Mouse (Mus musculus) forelimb bud, embryonic 11.5 days (tissue): ENCODE results near the gene Ear1.
"Not testable (repeated sequence)": the region's sequence is repeated elsewhere in the genome, so short reads cannot be mapped to it uniquely, and the experiment has no call there.

Experiments
- DNase-seq: peaks from one replicate; pipeline ENCODE4 v3.0.0-alpha.2; 2012; ENCODE audit warnings: low read depth, low spot score

The Ear1 gene

GRCm38 (mm10) chr14:43875417-43875816 lies at the start of gene Ear1:
Ear1 (minus strand) TSS chr14:43875517.
- DNase-seq, result not testable (repeated sequence)

GRCm38 (mm10) chr14:43924688-43925403 lies 49.5 kb upstream of the Ear1 start, which contains the start of gene Gm8113:
Gm8113 (plus strand) TSS chr14:43925390.
- peak; percentile 35 for DNase-seq

DNA sequence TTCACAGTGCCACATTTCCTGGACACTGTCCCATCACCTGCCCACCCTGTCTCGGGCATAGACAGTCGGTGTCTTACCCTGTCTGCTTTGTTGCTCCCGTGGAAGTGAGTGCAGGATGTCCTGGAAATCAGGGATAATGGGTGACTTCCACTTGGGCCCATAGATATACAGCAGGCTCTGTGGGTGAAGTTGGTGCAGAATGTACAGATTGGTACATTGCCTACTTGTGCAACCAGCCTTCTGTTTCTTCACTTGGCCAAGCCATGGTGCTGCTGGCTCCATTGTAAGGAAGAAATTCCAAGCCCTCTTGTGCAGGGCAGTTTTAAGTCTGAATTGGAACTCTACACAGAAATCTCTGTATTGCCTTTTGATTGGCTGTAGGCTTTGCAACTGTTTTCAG lies 48.1 kb upstream of the Ear1 start, which contains the start of gene Ear10:
Ear10 (minus strand) TSS at position 101 of the 400 bp plus-strand sequence.
- DNase-seq, result not testable (repeated sequence)

DNA sequence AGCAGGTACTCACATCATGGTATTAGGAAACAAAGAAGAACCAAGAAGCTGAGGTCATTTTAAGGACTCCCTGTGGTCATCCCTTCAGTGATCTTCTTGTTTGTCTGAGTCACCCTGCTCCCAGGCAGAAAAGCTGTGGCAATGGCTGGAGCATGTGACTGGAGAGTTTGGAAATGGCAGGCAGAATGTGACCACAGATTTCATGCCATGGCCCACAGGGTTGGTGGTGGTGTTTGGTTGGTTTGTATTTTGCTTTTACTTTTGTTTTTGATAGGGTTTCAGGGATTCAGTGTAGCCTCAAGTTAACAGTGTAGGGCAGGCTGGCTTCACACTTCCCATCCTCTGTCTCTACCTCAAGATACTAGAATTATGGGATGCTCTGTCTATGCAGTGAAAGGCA lies 42.9 kb upstream of the Ear1 start:
- DNase-seq, result not testable (repeated sequence)

GRCm38 (mm10) chr14:43898577-43898976 lies 23.3 kb upstream of the Ear1 start:
- not testable (repeated sequence) for DNase-seq

GRCm38 (mm10) chr14:43895357-43895756 lies 20.0 kb upstream of the Ear1 start:
- DNase-seq, result not testable (repeated sequence)

DNA sequence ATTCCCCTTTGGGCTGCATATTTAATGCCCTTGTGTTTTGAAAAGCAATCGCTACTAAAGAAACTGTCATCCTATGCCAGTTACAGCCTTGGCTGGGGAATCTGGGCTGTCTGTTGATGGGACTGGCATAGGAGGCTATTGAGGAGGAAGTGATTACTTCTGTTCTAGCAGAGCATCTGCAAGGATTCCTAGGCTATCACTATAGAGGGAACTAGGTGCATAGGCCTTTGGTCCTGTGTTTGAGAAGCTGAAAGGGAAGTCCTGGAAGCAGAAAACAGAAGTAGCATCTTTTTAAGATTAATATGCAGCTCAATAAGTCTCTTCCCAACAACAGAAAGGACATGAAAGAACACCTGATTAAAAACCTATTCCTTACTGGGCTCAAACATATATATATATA lies 16.0 kb upstream of the Ear1 start:
- not testable (repeated sequence) for DNase-seq

- DNase-seq, result not testable (repeated sequence)
These were observed 10.9 kb upstream of the Ear1 start for GRCm38 (mm10) chr14:43886235-43886634.

DNA sequence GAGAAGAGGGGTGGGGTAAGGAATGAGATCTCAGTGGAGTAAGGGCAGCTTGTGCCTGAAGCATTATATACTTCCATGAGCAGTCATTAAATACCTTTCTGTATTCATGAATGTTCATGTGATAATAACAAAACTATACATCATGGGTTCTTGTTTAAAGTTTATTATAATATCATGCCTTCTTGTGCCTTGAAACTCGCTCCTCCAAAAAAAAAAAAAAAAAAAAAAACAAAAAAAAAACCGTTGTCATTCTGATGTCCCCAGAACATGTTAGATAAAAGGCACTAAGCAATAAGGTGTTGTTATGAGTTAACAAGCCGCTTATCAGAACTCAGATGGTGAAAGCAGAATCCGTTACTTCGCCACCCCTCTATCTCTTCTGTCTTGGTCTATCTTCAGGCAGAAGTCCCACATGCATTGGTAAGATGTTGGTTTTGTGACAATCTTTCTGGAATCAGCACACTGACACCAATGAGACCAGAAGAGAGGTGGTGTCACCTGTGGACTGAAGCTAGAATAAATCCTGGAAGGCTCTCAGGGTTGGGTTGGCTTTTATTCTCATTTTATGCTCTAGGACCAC lies 4.7 kb upstream of the Ear1 start:
- DNase-seq, result not testable (repeated sequence)

GRCm38 (mm10) chr14:43877789-43878188 lies 2.5 kb upstream of the Ear1 start:
- not testable (repeated sequence) for DNase-seq

DNA sequence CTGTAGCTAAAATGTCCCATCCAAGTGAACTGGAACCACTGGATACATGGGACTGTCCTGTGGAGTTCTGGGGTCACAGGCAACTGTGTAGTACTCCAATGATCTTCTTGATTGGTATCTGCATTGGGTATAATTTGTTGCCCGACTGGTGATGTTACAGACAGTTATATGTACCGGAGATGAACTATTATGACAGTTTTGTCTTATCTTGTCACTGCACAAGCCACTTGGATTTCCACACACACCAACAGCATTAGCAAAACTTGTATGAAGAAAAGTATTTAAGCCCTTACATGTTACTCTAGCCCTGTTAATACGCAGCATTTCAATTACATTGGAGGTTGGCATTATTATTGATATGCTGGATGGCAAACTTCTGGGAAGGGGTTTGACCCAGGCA lies 455 bp downstream of the Ear1 start:
- DNase-seq, result not testable (repeated sequence)

GRCm38 (mm10) chr14:43860522-43860921 lies 14.8 kb downstream of the Ear1 start:
- not testable (repeated sequence) for DNase-seq

DNA sequence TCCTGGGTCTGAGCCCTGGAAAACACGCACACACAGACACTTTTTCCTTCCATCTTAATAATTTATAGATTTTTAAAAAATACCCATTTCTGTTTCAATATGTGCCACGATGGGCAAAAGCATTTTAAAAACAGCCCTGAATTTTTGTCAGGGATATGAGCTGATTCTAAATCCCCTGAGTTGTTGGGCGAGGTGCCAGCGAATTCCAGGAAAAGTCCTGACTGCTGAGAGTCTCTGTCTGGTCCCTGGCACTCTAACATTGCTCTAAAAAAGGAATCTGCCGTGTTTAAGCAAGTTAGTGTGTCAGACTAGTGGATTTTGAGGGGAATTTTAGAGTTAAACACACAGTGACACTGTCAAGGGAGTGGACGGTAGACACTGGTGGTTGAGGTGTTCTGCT lies 15.9 kb downstream of the Ear1 start:
- not testable (repeated sequence) for DNase-seq

DNA sequence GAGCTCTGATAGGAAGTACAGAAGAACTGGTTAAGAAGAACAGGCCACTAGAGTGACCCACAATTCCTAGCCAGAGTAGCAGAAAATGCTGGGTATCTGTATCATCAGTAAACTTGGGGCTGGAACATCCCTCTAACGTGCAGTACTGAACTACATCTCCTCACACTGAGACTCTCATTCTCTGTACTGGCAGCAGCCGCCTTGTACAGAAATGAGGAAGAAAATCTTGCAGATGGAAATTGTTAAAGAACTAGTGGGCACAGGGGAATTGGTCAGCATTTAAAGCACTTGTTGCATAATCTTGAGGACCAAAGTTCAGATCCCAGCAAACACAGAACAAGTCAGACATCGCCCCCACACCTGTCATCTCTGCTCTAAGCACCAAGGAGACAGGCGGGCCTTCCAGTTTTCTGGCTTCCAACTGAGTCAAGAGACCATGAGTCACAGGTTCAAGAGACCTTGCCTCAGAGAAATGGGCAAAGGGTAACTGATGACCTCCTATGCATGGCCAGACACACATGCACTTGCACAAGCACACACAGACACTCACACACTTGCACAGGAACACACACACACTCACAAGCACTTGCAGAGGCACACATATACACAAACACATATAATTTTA lies 31.3 kb downstream of the Ear1 start:
- not testable (repeated sequence) for DNase-seq

DNA sequence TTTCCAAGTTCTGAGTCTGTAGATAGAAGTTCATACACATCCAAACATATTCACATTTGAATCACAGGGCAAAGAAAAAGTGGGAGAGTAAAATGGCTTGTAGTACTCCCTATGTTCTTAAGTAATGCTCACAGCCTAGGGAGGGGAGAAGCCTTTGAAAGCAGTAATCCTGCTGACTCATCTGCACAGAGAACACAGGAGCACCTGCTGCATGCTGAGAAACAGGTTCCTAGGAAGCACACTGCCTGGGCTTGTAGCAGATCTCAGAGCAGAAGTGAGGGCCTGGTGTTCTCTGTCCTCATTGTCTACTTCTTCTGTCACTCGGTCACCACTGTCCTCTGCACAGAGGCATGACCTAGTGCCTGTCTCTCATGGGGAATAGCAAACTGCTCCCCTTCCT lies 34.3 kb downstream of the Ear1 start:
- DNase-seq, result not testable (repeated sequence)

- not testable (repeated sequence) for DNase-seq
These were observed 40.0 kb downstream of the Ear1 start for GRCm38 (mm10) chr14:43835366-43835765.

DNA sequence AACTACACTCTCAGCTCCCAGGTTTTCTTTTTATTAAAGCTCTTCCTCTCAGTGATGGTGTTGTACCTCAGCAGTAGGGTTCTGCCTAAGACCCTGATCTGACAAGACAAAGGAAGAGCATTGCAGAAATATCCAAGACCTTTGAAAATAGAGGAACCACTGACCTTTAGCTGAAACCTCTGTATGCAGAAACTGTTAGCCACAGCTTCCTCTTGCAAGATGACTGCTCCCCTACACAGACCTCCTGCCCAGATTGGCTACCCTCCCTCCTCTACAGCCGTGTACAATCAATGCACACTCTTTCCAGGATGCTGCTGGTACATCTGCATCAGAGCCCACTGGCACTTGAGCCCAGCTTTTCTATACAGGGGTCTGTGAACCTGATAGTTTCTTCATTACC lies 44.9 kb downstream of the Ear1 start:
- DNase-seq, result not testable (repeated sequence)

- DNase-seq, result not testable (repeated sequence)
These were observed 51.1 kb downstream of the Ear1 start for GRCm38 (mm10) chr14:43824176-43824575.

DNA sequence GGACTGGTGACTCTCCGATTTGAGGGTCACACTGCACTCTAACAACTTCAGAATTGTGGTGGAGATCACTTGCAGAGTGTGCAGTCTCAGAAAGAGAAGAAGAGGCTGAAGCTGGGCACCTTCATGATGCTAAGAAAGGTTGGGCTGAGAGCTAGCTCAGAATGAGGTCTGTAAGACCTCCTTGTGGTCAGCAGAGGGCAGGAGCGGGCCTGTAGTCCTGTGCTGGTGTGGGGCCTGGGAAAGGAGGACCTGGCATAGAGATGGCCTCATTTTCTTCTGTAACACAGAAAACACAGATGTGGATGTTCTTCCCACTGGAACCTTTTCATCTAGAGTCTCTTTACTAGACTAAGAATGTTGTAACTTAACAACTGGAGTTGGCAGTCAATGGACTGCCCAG lies 53.4 kb downstream of the Ear1 start:
- not testable (repeated sequence) for DNase-seq

DNA sequence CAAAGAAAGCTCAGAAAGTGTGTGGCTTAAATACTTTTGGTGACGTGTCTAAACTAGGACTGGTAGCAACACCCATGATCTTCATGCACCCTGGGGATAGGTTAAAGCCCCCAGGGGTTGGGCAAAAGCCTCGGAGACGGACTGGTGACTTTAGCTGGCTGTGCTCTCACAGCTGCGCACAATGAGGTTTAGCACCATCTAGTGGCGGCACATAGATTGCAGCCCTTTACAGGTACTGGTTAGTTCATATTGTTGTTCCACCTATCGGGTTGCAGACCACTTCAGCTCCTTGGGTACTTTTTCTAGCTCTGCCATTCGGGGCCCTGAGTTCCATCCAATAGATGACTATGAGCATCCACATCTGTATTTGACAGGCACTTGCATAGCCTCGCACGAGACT lies 62.9 kb downstream of the Ear1 start:
- DNase-seq, result peak; percentile 30

DNA sequence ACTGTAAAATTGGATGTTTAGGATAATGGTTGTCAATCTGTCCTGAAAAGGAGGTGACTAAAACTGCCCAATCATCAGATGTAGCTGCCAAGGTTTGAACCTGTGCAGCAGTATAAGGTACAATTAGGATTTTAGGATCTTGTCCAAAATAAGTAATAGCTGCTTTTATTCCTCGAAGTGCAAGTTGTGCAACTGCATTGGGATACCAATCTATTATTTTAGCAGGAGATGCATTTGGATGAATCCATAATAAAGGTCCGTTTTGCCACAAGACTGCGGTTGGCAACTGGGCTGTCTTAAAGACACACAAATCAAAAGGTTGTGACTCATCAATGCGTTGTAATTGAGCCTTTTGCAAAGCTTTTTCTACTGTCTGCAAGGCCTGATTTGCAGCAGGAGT lies 67.2 kb downstream of the Ear1 start:
- not testable (repeated sequence) for DNase-seq

GRCm38 (mm10) chr14:43804435-43804834 lies 70.9 kb downstream of the Ear1 start:
- not testable (repeated sequence) for DNase-seq
